Mouse (Mus musculus) megakaryocyte, embryonic 14.5 days (primary cell): ENCODE results near the gene Gimap9. TPM values are rescaled to one million over a fixed set of nuclear protein-coding genes. Genes with fewer than 3 reads are reported as not detected.

ENCODE experiments used
- H3K27me3 ChIP-seq: replicated peaks from 2 replicates; pipeline ENCODE3; 2012; ENCODE audit warnings: inconsistent platforms
- H3K36me3 ChIP-seq: replicated peaks from 2 replicates; pipeline ENCODE3; 2012; ENCODE audit warnings: low read length, inconsistent platforms, mixed read lengths
- H3K4me1 ChIP-seq: 2 replicates; pipeline ENCODE4 v1.6.1; 2012; ENCODE audit warnings: inconsistent platforms
- H3K4me3 ChIP-seq: replicated peaks from 2 replicates; pipeline ENCODE3; 2012; ENCODE audit warnings: moderate library complexity, mild to moderate bottlenecking, inconsistent platforms
- H3K9me3 ChIP-seq: 2 replicates; pipeline ENCODE4 v1.6.1; 2012; ENCODE audit warnings: inconsistent platforms
- FLI1 ChIP-seq: IDR thresholded peaks from 2 replicates; pipeline ENCODE4 v1.6.1; 2012; ENCODE audit warnings: low read length, inconsistent platforms, mixed read lengths
- GATA1 ChIP-seq: IDR thresholded peaks from 3 replicates; pipeline ENCODE4 v1.6.1; 2012; ENCODE audit warnings: mixed read lengths, low read length, inconsistent platforms, borderline replicate concordance
- polyA plus RNA-seq: library from polyadenylated mRNA; stranded (reverse); fragments of >175 nt; gene quantifications from 2 replicates; pipeline ENCODE4 v1.2.3, GENCODE M21; 2012; ENCODE audit warnings: low replicate concordance; ENCODE audit not compliant: insufficient read depth

Gene Gimap9
- polyA plus RNA-seq, 1 experiment, result 2.5 TPM

- Histone ChIP-seq H3K4me1 (peaks cover 62% of the 10 kb centered on the region), H3K27me3 (no peaks in the 10 kb centered on the region), H3K9me3 (no peaks in the 10 kb centered on the region), H3K36me3 (no peaks in the 10 kb centered on the region), H3K4me3 (peak overlapping the region; percentile 84)
- TF ChIP-seq GATA1 (no peak), FLI1 (no peak)
Observed at GRCm38 (mm10) chr6:48687077-48687476, 11.1 kb downstream of the Gimap9 start.

- peaks cover 3% of the 10 kb centered on the region for H3K27me3 ChIP-seq
- no peak for TF ChIP-seq GATA1
- TF ChIP-seq FLI1, result no peak
- H3K36me3 ChIP-seq, result peaks cover 10% of the 10 kb centered on the region
- no peak overlapping the region for H3K4me3 ChIP-seq
- no peaks in the 10 kb centered on the region for H3K9me3 ChIP-seq
- H3K4me1 ChIP-seq, result peaks cover 55% of the 10 kb centered on the region
Observed at GRCm38 (mm10) chr6:48689320-48689719, 13.4 kb downstream of the Gimap9 start.

- no peak for TF ChIP-seq FLI1
- TF ChIP-seq GATA1, result no peak
- H3K9me3 ChIP-seq, result peaks cover 7% of the 10 kb centered on the region; the same call in 1 of the 2 replicates
- H3K27me3 ChIP-seq, result peaks cover 3% of the 10 kb centered on the region
- peaks cover 30% of the 10 kb centered on the region for H3K36me3 ChIP-seq
- no peak overlapping the region for H3K4me3 ChIP-seq
- peaks cover 36% of the 10 kb centered on the region for H3K4me1 ChIP-seq
Observed at GRCm38 (mm10) chr6:48692962-48693361, 17.0 kb downstream of the Gimap9 start.

GRCm38 (mm10) chr6:48696830-48697554 is 21.1 kb downstream of the Gimap9 start:
- H3K9me3 ChIP-seq, result peaks cover 7% of the 10 kb centered on the region; the same call in 1 of the 2 replicates
- TF ChIP-seq FLI1 (no peak), GATA1 (no peak)
- H3K36me3 ChIP-seq, result peaks cover 37% of the 10 kb centered on the region
- no peak overlapping the region for H3K4me3 ChIP-seq
- H3K27me3 ChIP-seq, result peaks cover 3% of the 10 kb centered on the region
- peaks cover 63% of the 10 kb centered on the region for H3K4me1 ChIP-seq

GRCm38 (mm10) chr6:48697555-48697930 is 21.6 kb downstream of the Gimap9 start:
- H3K27me3 ChIP-seq, result peaks cover 3% of the 10 kb centered on the region
- peaks cover 43% of the 10 kb centered on the region for H3K36me3 ChIP-seq
- TF ChIP-seq GATA1 (no peak), FLI1 (no peak)
- H3K4me3 ChIP-seq, result no peak overlapping the region
- H3K4me1 ChIP-seq, result peaks cover 67% of the 10 kb centered on the region
- H3K9me3 ChIP-seq, result peaks cover 7% of the 10 kb centered on the region; the same call in 1 of the 2 replicates

GRCm38 (mm10) chr6:48698066-48698856 is 22.3 kb downstream of the Gimap9 start:
- Histone ChIP-seq H3K4me1 (peaks cover 67% of the 10 kb centered on the region), H3K9me3 (peaks cover 7% of the 10 kb centered on the region; the same call in 1 of the 2 replicates), H3K27me3 (peaks cover 3% of the 10 kb centered on the region), H3K4me3 (no peak overlapping the region), H3K36me3 (peaks cover 50% of the 10 kb centered on the region)
- TF ChIP-seq GATA1, result no peak
- no peak for TF ChIP-seq FLI1

GRCm38 (mm10) chr6:48698888-48699287 is 23.0 kb downstream of the Gimap9 start:
- Histone ChIP-seq H3K4me3 (peak overlapping the region; percentile 31), H3K27me3 (peaks cover 1% of the 10 kb centered on the region), H3K9me3 (peaks cover 7% of the 10 kb centered on the region; the same call in 1 of the 2 replicates), H3K36me3 (peaks cover 50% of the 10 kb centered on the region), H3K4me1 (peaks cover 63% of the 10 kb centered on the region)
- no peak for TF ChIP-seq GATA1

GRCm38 (mm10) chr6:48700251-48701075 is 24.5 kb downstream of the Gimap9 start:
- H3K9me3 ChIP-seq, result 0 out of 2 replicates have a peak, but pooled peaks cover 1% of the 10 kb centered on the region
- no peak overlapping the region for H3K4me3 ChIP-seq
- TF ChIP-seq GATA1, result no peak
- no peak for TF ChIP-seq FLI1
- peaks cover 57% of the 10 kb centered on the region for H3K36me3 ChIP-seq
- peaks cover 67% of the 10 kb centered on the region for H3K4me1 ChIP-seq
- no peaks in the 10 kb centered on the region for H3K27me3 ChIP-seq

GRCm38 (mm10) chr6:48702146-48702545 is 26.2 kb downstream of the Gimap9 start:
- H3K36me3 ChIP-seq, result peaks cover 55% of the 10 kb centered on the region
- H3K27me3 ChIP-seq, result no peaks in the 10 kb centered on the region
- H3K4me3 ChIP-seq, result no peak overlapping the region
- TF ChIP-seq GATA1 (no peak), FLI1 (no peak)
- no peaks in the 10 kb centered on the region for H3K9me3 ChIP-seq
- H3K4me1 ChIP-seq, result peaks cover 70% of the 10 kb centered on the region
